Comparison of ENCODE assay signal across 9 mouse cellular contexts in genomic region chrX:159286765-159287164, GRCm38 (mm10).
A peak's percentile ranks its signal among the peaks of the same experiment; 100 is the strongest.
DNase-seq lines count a peak whose midpoint lies in the region; ATAC-seq and TF ChIP-seq lines count a peak whose summit lies in the region.
"Had no signal": no experiment of that assay in that cellular context is flagged by ENCODE, and none has a peak within 500 bp of the region (broad histone marks: within the 10 kb centered on the region; RNA-seq: fewer than 3 reads in every experiment).

No protein-coding gene starts in this region.

- H3K4me1 ChIP-seq in hindbrain, postnatal 0 days (ENCODE audit: insufficient read depth, low read length): no peaks in the 10 kb centered on the region
- no peaks in the 10 kb centered on the region for H3K4me1 ChIP-seq in hindbrain, embryonic 12.5 days
- H3K4me1 ChIP-seq in stomach, postnatal 0 days (replicated peaks; ENCODE audit: control insufficient read depth, insufficient read depth): no peaks in the 10 kb centered on the region
- H3K4me1 ChIP-seq: embryonic facial prominence, embryonic 13.5 days had no signal

- H3K27me3 ChIP-seq in hindbrain, postnatal 0 days (ENCODE audit: insufficient read depth, low read length): no peaks in the 10 kb centered on the region
- H3K27me3 ChIP-seq in hindbrain, embryonic 12.5 days: no peaks in the 10 kb centered on the region
- no peaks in the 10 kb centered on the region for H3K27me3 ChIP-seq in stomach, postnatal 0 days (ENCODE audit: control insufficient read depth, insufficient read depth, low read length)

- no peaks in the 10 kb centered on the region for H3K9me3 ChIP-seq in hindbrain, postnatal 0 days (ENCODE audit: low read length)
- H3K9me3 ChIP-seq in hindbrain, embryonic 12.5 days (replicated peaks): no peaks in the 10 kb centered on the region
- no peaks in the 10 kb centered on the region for H3K9me3 ChIP-seq in stomach, postnatal 0 days (ENCODE audit: control insufficient read depth, low read length)
- H3K9me3 ChIP-seq: embryonic facial prominence, embryonic 13.5 days had no signal

- H3K4me3 ChIP-seq in hindbrain, postnatal 0 days (ENCODE audit: low read length): no peak overlapping the region
- H3K4me3 ChIP-seq in hindbrain, embryonic 12.5 days: no peak overlapping the region
- no peak overlapping the region for H3K4me3 ChIP-seq in stomach, postnatal 0 days (ENCODE audit: low read depth, low read length)
- H3K4me3 ChIP-seq: embryonic facial prominence, embryonic 13.5 days had no signal

- peak; percentile 14 for DNase-seq in CD4-positive, CD25-positive, alpha-beta regulatory T cell, adult 2 months (ENCODE audit: low read depth, low spot score)
- no peak for DNase-seq in hindbrain, postnatal 0 days (ENCODE audit: low spot score)
- DNase-seq in testis, postnatal 10 days (ENCODE audit: low spot score): peak; percentile 32
- DNase-seq in testis, postnatal 14 days (ENCODE audit: low spot score): no peak
- DNase-seq in stomach, postnatal 0 days (ENCODE audit: low spot score): no peak
- no peak for DNase-seq in layer of hippocampus, adult 9-11 months

- TF ChIP-seq CTCF in hindbrain, postnatal 0 days (IDR thresholded peaks at IDR 0.05; ENCODE audit: low read depth): peak; percentile 27
- TF ChIP-seq CTCF in stomach, postnatal 0 days (IDR thresholded peaks at IDR 0.05; ENCODE audit: low read depth): peak; percentile 41

- no peak for ATAC-seq in CD4-positive, CD25-positive, alpha-beta regulatory T cell, adult 4 months
- no peak for ATAC-seq in hindbrain, postnatal 0 days
- no peak for ATAC-seq in hindbrain, embryonic 12.5 days (ENCODE audit: low FRiP score)
- no peak for ATAC-seq in stomach, postnatal 0 days (ENCODE audit: low FRiP score, low TSS enrichment)

- no peak overlapping the region for H3K27ac ChIP-seq in hindbrain, postnatal 0 days
- no peak overlapping the region for H3K27ac ChIP-seq in hindbrain, embryonic 12.5 days
- H3K27ac ChIP-seq in stomach, postnatal 0 days (replicated peaks): no peak overlapping the region
- H3K27ac ChIP-seq: embryonic facial prominence, embryonic 13.5 days had no signal

- no peak for TF ChIP-seq EP300 in stomach, postnatal 0 days (optimal IDR thresholded peaks at IDR 0.05)

- H3K4me2 ChIP-seq in hindbrain, postnatal 0 days (ENCODE audit: low read depth, low read length): no peak overlapping the region
- H3K4me2 ChIP-seq in hindbrain, embryonic 12.5 days (replicated peaks): no peak overlapping the region
- H3K4me2 ChIP-seq in stomach, postnatal 0 days (replicated peaks; ENCODE audit: low read depth): no peak overlapping the region
- H3K4me2 ChIP-seq: embryonic facial prominence, embryonic 13.5 days had no signal

- no peaks in the 10 kb centered on the region for H3K36me3 ChIP-seq in hindbrain, postnatal 0 days (ENCODE audit: insufficient read depth, low read length)
- no peaks in the 10 kb centered on the region for H3K36me3 ChIP-seq in hindbrain, embryonic 12.5 days
- H3K36me3 ChIP-seq in stomach, postnatal 0 days (ENCODE audit: control insufficient read depth, insufficient read depth, low read length): no peaks in the 10 kb centered on the region
- H3K36me3 ChIP-seq: embryonic facial prominence, embryonic 13.5 days had no signal

- no peak overlapping the region for H3K9ac ChIP-seq in hindbrain, postnatal 0 days (replicated peaks; ENCODE audit: low read length)
- H3K9ac ChIP-seq in hindbrain, embryonic 12.5 days: no peak overlapping the region
- H3K9ac ChIP-seq in stomach, postnatal 0 days (ENCODE audit: low read length): no peak overlapping the region
- H3K9ac ChIP-seq: embryonic facial prominence, embryonic 13.5 days had no signal

- WGBS in hindbrain, postnatal 0 days: 65% methylated on average over 5 of the region's 5 CpGs
- 68% methylated on average over 5 of the region's 5 CpGs for WGBS in hindbrain, embryonic 12.5 days
- WGBS in stomach, postnatal 0 days: 59% methylated on average over 5 of the region's 5 CpGs

Comparison
In these comparisons a context has a peak if more than half of its experiments do, and no peak if none do; other contexts are left out.
1. DNase-seq: peak in CD4-positive, CD25-positive, alpha-beta regulatory T cell, adult 2 months (single experiment) and testis, postnatal 10 days (single experiment); none in hindbrain, postnatal 0 days (single experiment), testis, postnatal 14 days (single experiment), stomach, postnatal 0 days (single experiment) and layer of hippocampus, adult 9-11 months (single experiment).